Mouse (Mus musculus) embryo, embryonic 11.5 days (tissue): ENCODE measurements around the gene Rps15a.

Source experiments
- DNase-seq: peaks from one replicate; pipeline ENCODE4 v3.0.0-alpha.2; 2012; ENCODE audit warnings: low read depth, low spot score

Gene Rps15a

DNA sequence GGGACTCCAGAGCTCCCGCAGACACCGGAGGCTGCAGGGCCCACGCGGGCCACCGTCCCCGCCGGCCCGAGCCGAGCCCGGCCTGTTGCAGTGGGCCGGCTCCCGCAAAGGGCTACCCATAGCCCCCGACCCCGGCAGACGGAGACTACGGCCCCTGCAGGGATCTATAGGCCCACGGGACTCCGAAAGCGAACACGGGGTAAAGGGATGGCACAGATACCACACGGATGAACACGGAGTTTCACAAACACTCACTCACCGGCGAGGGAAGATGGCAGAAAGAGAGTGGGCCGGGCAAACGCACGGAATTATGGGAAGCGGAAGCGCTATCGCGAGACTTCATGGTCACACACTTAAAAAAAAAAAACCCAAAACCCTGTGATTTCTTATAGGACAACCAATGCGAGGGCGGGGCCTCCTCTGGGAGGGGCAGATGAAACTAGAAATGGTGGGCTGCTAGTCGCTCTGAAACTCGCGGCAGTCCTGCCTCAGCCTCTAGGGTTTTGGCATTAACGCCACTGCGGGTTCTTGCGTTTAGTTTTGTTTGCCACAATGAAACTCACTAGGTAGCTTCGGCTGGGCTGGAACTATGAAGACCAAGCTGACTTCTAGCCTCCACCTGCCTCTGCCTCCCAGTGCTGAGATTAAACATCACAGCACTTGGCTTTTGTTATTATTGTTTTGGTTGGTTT is at the start of gene Rps15a:
Rps15a (minus strand) TSS at position 312 of the 692 bp plus-strand sequence.
- peak; percentile 92 for DNase-seq

GRCm38 (mm10) chr7:118163006-118163405 is 47.0 kb upstream of the Rps15a start:
- no peak for DNase-seq

- no peak for DNase-seq
These were observed 44.1 kb upstream of the Rps15a start for GRCm38 (mm10) chr7:118160121-118160520.

- no peak for DNase-seq
These were observed 40.5 kb upstream of the Rps15a start for GRCm38 (mm10) chr7:118156461-118156860.

DNA sequence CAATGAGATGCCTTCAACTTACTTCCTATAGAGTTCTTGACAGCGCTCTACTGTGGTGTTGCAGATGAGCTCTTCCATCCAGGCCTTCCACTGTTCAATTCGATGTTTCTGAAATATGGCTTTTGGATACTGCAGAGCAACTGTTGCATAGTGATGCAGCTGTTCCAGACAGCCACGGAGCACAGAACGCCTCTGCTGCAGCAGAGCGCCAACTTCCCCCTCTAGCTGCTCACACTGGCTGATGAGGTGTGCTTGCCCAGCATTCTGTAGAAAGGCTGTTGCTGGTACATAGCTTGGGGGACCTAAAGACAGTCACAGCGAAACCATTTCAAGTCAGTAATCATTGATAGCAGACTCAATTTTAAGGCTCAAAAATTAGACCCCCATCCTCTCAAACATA is 38.2 kb upstream of the Rps15a start:
- no peak for DNase-seq

DNA sequence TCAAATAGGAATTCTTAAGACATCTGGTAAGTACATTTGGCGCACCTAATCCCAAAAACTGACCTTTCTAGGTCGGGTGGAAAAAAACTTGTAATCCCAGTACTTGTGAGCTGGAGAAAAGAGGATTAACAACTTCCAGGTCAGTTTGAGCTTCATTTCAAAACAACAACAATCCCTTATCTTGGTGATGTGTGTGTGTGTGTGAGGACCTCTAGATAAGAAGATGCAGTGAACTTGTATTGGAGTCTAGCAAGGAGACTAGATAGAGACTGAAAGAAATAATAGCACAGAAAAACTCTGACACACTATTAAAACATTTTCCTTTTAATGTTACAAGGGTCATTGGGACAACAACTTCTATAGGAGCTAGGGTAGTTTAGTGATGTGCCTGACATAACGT is 27.6 kb upstream of the Rps15a start:
- no peak for DNase-seq

GRCm38 (mm10) chr7:118143123-118143522 is 27.1 kb upstream of the Rps15a start:
- DNase-seq, result no peak

DNA sequence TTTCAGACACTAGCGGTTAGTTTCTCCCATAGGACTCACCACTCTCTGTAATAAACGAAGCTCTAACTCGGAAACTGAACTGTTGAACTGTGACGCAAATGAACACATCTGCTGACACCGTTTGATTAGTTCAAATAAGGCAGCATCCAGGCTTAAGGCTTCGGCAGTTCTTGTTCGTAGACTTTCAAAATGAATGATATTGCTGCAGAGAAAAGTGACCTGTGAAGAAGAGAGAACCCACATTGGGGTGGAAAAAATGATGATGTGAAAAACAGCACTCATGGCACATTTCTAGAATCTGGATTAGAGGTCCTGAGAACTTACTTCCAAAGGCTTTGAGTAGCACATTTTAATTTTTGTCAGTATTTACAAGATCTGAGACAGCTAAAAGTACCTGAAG is 25.3 kb upstream of the Rps15a start:
- no peak for DNase-seq

DNA sequence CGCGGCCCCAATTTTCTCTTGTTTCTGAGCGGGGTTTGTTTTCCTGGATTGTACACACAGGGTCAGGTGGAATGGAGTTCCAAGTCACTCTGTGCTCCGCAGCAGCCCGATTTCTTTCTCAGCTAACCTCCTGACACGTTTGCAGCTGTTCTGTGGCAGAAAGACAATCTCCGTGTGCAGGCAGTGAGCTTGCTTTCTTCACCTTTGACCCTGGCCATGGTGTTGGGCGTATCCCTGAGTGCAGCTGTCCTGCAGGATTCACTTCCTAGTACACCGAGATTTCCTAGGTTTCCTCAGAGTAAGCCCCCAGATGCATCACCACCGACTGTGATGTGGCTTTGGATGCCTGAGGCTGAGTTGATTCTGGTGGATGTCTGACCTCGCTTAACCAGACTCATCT is 19.1 kb upstream of the Rps15a start:
- DNase-seq, result no peak

- DNase-seq, result peak; percentile 94
These were observed 13.5 kb upstream of the Rps15a start, which contains the start of gene Arl6ip1 for GRCm38 (mm10) chr7:118129430-118130041. Gene Arl6ip1 (minus strand): TSS chr7:118129662.

- no peak for DNase-seq
These were observed 13.0 kb upstream of the Rps15a start for GRCm38 (mm10) chr7:118128925-118129429.

- DNase-seq, result no peak
These were observed 10.4 kb upstream of the Rps15a start for GRCm38 (mm10) chr7:118126219-118126875.

GRCm38 (mm10) chr7:118125736-118126135 is 9.7 kb upstream of the Rps15a start:
- no peak for DNase-seq

- DNase-seq, result no peak
These were observed 7.8 kb upstream of the Rps15a start for GRCm38 (mm10) chr7:118123512-118124411.

DNA sequence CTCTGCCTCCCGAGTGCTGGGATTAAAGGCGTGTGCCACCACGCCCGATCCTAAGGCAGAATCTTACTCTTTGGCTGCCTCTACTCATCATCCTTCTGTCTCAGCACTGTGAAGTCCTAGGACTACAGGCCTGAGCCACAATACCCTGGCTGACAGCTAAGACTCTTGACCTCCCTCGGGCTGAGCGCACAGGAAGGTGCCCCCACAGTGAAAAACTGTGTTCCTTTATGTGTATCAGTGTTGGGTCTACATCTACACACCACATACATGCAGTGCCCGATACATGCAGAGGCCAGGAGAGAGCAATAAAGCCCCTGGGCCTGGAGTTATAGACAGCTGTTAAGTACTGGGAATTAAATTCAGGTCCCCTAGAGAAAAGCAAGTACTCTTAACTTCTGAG is 6.2 kb upstream of the Rps15a start:
- no peak for DNase-seq

DNA sequence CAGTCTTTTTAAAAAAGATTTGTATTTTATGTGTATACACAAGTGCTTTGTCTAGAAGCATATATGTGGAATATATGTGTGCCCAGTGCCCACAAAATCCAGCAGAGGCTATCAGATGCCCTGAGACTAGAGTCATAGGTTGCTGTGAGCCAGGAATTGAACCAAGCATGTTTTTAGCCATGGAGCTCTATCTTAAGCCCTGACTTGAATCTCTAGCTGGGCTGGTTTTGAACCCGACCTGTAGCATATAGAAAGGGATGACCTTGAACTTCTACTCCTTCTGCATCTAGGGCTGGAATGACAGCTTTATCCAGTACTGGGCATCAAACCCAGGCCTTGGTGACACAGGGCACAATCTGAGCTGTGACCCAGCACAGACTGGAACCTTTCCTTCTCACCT is 4.7 kb upstream of the Rps15a start:
- DNase-seq, result no peak

GRCm38 (mm10) chr7:118119946-118120345 is 4.0 kb upstream of the Rps15a start:
- DNase-seq, result no peak

DNA sequence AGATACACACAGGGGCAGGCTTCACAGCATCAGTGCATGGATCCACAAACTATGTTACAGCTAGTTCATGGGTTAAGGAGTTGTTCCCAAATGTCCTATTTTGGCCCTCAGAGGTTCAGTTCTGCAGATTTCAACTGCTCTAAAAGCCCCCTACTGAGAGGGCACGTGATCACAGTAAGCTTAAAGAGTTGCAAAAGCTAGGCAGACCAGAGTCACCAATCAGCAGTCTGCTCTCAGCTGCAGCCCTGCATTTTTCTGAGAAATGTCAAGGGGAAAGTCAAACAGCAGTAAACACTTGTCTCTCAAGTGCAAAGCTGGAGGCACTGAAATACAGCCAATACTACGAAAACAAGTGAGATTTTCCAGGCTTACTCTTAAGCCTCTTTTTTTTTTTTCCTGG is 3.2 kb upstream of the Rps15a start:
- no peak for DNase-seq

DNA sequence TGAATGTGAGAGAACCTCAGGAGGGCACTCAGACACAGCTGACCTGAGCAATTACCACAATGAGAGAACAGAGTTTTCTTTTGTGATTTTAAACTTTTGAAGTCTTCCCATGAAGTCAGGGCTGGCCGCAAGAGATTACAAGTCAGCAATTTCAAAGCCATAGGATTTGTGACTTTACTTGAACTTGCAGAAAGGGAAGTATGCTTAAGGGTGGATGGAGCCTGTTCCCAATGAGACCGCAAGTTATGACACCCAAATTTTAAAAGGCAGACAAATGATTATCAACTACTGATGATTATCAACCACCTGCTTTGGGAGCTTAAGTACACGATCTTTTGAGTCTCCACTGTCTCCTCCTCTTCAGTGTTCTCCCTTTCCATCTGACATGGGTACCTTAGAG is 2.4 kb upstream of the Rps15a start:
- no peak for DNase-seq

DNA sequence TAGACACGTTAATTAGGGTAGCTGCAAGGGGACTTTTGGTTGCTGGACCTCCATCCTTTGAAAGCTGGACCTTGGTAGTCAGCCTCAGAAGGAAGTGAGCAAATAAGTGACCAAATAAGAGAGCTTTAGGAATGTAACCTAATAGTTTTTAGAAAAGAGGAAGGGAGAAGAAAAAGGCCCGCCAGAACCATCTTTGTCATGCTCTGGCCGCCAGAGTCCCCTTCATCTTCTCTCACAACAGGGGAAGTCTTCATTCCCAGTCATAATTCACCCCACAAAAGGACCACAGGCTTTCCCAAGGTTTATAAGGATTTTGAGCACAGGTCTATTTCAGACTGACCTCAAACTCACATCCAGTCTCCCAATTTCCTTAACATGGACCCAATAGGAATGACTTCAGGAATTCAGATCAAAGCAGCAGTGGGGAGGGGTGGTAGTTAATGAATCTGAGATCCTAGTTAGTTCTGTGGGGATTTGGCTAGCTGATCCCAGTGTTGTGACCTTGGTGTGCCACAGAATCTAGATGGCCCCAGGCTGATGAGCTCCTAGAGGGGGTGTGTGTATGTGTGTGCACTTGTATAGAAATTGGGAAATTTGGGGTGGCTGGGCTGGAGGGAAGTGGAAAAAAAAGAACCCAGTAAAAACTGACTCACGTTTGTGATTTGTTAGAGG is 1.7 kb upstream of the Rps15a start:
- no peak for DNase-seq
